Mouse (Mus musculus): Measurements from ENCODE around the gene Anapc2.

The Anapc2 gene

DNA sequence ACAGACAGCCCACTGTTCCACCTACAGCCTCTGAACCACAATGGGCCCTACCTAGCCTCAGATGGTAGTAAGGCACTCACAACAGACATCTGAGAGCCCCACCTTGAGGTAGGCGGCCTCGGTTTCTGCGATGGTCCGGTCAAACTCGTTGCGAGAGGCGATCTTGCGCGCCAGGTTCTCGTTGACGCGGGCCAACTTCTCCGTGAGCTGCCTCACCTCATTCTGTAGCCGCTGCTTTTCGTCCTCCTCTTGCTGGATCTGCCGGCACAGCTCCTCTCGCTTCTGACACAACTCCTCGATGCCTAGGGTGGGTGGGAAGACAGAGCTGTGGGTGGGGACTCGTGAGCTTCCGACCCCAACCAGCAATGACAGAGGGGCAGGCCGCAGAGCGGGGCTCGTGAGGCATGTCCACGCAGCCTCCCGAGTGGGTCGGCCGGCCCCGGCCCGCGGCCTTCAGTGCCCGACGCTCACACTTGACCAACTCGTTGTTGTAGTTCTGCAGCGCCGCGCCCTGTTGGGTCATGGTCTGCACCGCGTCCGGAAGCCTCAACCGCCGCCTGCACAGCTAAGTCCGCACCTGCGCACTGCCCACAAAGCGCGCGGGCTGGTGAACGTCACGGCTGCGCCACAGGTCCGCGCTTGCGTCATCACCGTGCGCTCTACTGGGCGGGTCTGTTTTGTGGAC lies at the start of gene Anapc2, which contains the start of gene Ssna1:
Gene Anapc2, plus strand, starts transcription at position 652 of the 685 bp plus-strand sequence.
Gene Ssna1, minus strand, starts transcription at position 612 of the 685 bp plus-strand sequence.
- DNase-seq: peak; percentile 99

DNA sequence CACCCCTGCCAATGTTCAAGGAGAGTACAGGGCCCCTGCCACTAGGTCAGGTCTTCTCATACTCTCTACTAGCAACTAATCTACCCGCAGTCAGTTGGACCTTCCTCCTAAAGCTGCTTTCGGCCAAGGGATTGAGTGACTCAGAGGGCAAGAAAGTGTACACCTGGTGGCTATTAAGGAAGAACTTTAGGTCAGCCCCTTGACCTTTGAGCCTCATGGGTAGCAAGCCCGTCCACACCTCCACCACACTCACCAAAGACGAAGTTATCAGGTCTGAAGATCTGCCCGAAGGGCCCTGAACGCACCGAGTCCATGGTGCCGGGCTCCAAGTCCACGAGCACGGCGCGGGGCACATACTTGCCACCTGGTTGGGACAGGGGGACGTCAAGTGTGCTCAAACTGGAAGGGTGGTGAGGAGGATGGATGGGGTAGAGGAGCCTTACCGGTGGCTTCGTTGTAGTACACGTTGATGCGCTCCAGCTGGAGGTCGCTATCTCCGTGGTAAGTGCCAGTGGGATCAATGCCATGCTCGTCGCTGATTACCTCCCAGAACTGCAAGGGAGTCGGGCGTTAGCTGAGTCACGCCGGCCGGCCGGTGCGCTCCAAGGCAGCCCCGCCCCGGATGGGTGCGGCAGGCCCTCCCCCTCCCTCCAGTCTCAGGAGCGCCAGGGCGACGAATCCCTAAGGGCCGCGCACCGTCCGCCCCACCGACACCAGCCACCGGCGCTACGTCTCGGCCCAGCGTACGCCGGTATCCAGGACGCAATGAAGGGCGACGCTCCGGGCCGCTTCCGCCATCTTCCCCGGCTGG lies 48.4 kb upstream of the Anapc2 start:
- DNase-seq: peak in 1 of 2 experiments; percentile 85

DNA sequence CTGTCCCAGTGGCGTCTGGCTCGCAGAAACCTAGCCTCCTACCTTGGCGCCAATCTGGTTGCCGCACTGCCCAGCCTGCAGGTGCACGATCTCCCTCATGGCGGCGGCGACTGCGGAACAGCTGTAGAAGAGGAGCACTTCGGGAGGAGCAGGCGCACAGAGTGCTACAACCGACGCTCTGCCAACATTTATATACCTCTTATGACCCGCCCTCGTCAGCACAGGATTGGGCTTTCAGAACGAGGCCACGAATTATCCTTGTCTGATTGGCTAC lies 47.8 kb upstream of the Anapc2 start, which contains the start of gene Tubb4b:
Gene Tubb4b, minus strand, starts transcription at position 211 of the 274 bp plus-strand sequence.
- DNase-seq: no peak

DNA sequence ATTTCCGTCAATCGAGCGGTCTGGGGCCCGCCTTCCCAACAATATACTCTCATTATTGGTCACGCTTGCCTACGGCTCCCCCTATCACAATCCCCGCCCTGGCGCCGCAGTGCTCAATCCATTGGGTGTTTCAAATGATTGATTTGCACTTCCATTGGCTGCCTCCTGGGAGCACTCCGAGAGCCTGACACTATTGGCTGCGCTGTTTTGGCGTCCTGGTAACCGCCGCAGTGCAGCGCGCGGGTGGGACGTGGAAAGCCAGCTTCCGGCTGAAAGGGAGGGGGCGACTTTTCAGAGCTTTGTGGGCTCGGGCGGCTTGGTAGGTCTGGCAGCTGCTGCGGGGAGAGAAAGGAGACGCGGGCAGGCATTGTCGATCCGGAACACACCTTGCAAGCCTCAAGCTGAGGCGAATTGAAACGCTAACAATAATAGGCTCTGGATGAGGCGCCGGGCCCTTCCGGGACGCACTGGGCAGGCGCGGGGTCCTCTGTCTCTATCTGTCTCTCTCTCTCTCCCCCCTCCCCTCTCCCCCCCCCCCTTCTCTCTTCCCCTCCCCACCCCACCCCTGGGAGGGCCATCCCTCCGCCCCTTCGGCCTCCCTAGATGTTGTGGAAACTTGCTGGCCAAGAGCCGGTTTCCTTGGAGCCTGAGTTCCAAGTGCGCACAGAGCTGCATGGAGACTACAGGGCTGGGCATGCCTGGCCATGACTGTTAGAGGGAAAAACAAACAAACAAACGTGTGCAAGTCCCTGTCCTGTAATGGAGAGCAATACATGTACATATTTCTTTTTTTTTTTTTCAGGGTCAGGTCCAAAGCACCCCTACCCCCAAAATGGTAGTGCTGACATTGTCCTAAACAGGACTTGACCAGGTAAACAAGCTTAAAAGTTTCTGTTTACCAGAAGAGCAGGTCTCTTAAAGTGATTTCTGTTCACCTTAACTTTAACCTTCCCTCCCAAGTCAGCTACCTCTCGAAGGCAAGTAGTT lies 47.2 kb upstream of the Anapc2 start:
- DNase-seq: peak; percentile 96 to 97

DNA sequence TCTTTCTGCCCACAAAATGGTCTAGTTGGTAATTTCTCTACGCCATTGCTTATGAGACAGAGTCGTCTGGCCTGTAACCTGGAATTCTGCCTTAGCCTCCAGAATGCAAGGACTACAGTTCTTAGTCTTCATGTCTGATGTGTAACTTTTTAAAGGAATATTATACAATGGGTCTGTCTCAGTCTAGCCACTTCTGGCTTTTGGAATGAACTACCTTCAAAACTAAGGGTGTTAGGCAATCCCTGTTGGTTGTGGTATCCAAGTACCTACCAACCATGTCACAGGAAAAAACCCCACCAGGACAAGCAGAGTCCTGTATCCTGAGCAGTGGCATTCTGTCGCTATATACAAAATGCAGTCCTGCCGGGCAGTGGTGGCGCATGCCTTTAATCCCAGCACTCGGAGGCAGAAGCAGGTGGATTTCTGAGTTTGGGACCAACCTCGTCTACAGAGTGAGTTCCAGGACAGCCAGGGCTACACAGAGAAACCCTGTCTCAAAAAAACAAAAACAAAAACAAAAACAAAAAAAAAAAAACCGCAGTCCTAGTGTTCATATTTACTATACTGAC lies 46.4 kb upstream of the Anapc2 start:
- peak in 1 of 2 experiments; percentile 4 for DNase-seq

DNA sequence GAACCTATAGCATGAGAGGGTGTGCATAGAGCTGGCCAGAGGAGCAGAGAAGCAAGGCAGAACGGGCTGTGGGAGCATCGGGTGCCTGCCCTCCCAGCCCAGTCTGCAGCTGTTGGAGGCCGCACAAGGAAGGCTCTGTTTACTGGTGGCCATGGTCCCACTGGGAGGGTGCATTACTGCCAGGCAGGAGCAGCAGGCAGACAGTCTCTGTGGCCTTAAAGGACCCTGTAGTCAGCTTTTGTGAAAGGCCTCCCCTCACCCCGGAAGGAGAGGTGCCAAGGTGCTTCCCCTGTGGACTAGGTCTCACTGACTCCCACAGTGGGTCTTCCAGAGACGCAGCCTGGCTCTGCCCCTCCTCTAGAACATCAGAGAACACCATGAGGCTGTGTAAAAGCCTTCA lies 45.4 kb upstream of the Anapc2 start:
- DNase-seq: peak in 1 of 2 experiments; percentile 50

DNA sequence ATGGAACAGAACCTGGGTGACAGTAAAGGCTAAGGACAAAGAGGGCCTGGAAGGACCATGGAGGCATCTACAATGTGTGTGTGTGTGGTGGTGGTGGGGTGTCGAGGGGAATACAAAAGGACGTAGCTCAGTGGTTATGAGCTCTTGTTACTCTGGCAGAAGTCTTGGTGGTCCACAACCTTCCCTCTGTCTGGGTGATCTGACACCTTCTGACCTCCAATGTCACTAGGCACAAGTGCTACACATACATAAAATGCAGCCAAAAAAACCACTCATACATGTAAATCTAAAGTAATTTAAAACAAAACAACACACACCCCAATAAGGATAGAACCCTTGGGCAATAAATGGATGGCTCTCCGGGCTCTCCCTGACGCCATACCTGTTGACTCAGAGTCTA lies 44.9 kb upstream of the Anapc2 start:
- peak in 1 of 2 experiments; percentile 12 for DNase-seq

DNA sequence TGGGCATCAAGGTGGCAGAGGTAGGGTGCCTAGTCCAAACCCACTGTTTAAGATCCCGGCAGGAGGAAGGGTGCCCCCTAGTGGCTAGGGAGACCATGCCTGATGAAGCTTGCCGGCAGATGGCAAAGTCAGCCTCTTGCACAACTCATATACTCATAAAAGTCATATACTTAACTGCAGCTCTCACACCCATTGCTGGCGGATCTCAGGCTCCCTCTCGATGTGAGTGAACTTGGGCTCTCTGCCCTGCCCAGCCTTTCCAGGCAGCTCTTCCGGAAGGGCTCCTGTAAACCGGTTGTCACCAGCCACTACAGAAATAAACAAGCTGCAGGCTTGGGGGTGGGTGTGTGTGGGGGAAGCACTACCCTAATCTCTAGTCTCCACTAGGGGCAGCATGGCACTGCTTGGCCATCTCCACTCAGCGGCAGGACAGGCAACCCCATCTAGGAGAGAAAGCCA lies 43.8 kb upstream of the Anapc2 start:
- peak; percentile 85 to 90 for DNase-seq

DNA sequence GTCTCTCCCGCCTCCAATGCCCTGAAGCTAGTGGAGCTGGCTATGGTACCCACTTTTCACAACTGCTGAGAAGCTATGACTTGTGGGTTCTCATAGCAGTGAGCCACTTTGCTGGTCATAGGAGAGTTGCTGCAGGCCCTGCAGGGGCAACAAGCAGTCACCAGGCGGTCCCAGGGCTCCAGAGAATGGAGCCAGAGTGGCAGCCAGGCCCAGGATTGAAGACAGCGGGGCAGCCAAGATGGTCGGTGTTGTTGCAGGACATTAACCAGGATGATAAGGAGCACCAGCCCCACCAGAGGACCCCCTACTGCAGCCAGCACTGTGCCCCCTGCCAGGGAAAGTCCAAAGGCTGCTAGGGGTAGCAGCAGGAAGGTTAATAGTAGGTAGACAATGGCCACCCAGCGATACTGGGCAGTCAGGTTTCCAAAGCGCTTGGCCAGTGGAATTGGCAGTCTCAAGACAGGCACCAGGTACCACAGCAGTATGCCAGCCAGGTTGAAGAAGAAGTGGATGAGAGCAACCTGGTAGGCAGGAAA lies 43.2 kb upstream of the Anapc2 start:
- DNase-seq: peak in 1 of 2 experiments; percentile 33

DNA sequence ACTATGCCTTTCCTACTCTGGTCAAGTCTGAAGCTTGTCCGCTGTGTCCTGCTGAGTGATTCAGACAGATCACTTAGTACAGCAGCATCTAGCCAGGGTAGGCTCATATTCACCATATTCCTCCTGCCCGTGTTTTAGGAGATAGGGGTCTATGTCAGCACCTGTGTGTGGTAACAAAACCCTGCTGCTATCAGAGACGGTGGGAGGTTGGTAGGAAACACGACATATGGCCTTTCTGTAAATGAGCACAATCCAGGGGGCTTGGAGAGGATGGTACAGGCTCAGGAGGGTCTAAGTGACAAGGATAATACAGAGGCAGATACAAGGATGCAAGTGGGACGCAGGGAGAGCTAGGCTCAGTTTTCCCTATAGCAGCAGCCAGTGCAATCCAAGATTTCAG lies 42.7 kb upstream of the Anapc2 start:
- no peak for DNase-seq

DNA sequence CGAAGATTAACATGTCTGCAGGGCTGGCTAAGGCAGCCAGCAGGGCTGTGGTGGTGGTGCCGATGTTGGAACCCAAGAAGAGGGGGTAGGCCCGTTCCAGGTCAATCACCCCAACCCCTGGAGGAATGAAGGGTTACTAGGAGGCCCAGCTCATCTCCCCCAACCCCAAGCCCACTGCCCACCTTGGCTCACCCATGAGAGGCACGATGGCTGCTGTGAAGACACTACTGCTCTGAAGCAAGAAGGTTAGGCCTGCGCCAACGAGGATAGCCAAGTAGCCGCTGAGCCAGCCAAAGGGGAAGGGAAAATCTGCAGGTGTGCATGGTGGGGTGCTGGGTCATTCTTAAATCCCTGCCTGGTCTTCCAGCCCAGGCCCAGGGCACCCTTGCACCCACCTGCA lies 41.7 kb upstream of the Anapc2 start:
- peak in 1 of 2 experiments; percentile 12 for DNase-seq

DNA sequence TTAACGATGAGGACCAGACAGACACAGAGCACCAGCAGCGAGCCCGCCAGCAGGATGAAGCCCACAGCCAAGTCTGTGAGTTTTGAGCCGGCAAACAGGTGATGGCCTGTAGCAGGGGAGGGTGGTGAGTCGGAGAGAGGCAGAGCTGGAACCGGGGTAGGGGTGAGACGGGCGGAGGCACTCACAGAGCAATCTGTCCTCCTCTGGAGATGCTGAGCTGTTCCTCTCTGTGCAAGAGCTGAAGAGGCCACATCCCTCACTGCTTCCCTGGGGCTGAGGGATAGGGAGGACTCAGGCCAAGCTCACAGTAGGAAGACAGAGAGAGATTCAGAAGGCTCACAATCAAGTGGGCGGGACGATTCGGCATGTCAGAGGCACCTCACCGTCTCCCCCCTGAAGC lies 41.2 kb upstream of the Anapc2 start:
- DNase-seq: no peak

DNA sequence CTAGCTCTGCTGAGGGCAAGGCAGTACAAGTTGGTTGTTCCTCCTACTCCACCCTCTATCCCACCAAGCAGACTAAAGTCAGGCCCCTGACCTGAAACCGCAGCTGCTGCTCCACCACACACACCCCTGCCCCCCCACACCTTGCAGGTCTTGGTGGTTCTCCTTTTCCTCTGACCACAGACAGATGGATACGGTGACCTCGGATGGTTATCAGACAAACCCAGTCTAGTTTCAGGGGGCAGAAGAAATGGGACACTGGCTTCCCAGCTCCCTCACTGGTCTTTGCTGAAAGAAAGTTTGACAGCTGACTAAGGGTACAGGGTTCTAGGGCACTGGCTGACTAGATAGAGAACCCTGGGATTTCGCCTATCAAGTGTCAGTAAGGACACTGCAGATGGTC lies 38.9 kb upstream of the Anapc2 start:
- peak in 1 of 2 experiments; percentile 8 for DNase-seq

DNA sequence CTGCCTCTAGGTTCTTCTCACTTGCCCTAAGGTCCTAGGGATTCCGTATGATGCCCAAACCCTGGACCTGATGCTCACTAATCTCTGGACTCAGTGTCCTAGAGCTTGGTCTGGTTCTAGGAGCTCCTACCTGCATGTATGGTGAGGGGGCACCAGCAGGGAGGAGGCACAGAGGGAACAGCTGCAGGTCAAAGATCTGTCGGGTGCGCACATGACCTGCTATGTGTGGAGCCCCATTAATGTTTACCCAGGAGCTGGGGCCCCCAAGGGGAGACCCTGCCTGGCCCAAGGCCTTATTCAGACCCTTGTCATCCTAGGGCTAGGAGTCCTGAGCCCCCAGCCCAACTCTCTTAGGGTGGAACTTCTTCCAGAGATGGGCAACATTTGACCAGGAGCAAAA lies 38.2 kb upstream of the Anapc2 start, which contains the start of gene Slc34a3:
Gene Slc34a3, minus strand, starts transcription at position 315 of the 400 bp plus-strand sequence.
- DNase-seq: peak in 1 of 2 experiments; percentile 2

DNA sequence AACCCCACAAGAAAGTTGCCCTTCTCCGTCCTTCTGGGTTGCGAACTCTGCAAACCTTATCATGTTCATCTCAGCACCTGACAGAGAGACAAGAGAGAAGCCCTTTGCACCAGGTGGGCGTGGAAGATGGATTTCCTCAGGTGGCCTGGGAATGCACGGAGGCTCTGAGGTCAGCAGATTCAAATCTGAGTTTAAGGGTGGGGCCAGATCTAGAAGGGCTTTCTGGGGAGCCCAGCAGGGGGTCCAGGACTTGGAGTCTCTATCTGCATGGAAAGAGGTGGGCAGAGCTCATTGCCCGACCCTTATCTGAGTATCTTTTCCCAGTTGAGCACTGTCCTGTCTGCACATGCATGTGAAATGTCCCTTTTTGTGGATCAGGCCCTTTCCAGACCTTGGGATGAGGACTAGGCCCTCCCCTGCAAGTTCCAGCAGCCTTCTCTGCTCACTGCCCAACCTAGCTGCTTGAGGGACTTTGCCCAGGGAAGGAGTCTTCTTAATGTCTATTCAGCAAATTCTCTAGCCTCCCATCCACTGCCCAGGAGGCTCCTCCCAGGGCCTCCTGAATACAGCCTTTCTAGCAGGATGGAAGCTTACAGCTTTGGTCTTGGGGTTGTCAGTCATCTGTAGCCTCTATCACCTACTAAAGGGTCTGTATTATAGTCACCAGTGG lies 37.6 kb upstream of the Anapc2 start:
- peak in 1 of 2 experiments; percentile 17 for DNase-seq

DNA sequence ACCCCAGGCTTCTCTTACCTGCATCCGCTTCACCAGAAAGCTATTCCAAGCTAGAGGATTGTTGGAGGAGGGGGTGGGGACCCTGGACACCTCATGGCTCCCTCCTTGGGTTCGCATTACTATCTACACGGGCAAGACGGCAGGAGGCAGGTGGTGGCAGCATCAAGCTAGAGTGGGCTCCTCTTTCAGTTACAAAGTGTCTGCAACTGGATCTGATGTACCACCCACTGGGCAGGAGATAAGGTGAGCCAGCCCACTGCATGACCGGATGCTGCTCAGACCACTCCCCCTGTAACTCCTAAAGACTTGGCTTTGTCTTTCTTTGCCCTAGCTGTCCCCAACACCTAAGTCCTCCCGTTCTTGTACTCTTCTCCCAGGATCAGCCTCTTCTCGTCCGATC lies 35.7 kb upstream of the Anapc2 start, which contains the start of gene Rnf224:
Gene Rnf224, minus strand, starts transcription at position 174 of the 400 bp plus-strand sequence.
- peak in 1 of 2 experiments; percentile 3 for DNase-seq

DNA sequence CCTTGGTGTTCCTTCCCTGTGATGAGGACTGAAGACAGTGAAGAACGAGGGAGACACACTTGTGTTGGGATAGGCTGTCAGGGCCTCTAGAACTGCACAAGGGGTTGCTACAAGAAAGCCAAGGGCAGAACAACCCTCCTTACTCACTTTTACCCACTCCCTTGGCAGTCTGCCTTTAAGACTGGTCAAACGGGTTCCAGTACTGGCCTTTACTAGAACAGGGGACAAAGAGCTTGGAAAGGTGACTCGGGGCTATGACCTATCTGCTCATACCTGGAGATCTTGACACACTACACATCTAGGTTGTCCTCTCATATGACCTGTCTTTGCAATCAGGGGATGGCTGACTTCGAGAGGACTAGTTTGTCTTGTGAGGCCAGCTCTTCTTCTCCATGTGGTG lies 34.8 kb upstream of the Anapc2 start:
- no peak for DNase-seq

DNA sequence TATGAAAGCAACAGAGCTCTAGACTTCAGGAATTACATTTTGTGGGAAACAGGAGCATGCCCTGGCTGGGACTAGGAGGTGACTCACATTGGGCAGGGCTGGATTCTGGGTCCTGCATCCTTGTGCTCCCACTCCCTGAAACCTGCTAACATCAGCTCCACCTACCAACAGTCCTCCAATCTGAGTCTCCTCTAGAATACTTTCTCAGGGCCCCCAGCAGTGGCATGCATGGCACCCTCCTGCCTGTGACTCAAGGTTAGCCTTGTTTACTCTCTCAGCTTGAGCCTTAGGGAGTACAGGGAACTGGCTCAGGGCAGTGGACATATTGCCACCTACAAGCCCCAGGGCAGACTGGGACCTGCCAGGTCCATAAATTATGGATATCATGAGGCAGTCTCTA lies 34.2 kb upstream of the Anapc2 start:
- no peak for DNase-seq

DNA sequence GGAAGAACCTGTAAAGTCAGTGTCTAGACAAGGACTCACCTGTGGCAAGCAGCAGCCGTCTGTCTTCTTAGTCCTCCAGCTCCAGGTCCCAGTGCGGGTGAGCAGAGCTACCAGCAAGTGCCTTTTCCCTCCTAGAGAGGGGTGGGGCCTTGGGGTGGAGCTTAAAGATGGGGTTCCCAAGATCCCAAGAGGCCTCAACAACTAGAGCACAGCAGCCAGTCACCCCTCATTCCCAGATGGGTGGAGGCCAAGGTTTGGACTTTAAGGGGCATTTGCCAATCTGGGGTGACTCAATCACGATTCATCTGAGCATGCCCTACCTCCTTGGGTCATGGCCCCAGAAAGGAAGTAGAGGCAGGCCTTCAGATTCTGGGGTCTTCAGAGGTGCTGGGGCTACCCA lies 32.5 kb upstream of the Anapc2 start:
- peak in 1 of 2 experiments; percentile 12 for DNase-seq

DNA sequence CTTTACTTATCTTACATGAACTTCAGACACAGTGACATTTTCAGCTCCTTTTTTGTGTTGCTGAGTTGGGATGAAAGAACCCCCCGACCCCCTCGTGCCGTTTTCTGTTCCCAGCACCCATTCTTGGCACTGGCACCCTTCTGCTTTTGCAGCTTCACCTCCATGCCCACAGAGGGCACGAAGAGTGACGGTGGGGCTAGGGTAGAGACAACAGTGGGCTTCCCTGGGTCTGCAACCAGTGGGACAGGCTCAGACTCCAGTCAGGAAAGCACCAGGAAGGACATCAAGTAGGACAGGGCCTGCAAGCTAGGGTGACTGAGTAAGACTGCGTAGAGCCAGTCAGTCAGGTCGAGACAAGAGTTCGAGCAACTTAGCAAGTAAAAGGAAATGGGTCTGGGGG lies 32.0 kb upstream of the Anapc2 start:
- DNase-seq: no peak

DNA sequence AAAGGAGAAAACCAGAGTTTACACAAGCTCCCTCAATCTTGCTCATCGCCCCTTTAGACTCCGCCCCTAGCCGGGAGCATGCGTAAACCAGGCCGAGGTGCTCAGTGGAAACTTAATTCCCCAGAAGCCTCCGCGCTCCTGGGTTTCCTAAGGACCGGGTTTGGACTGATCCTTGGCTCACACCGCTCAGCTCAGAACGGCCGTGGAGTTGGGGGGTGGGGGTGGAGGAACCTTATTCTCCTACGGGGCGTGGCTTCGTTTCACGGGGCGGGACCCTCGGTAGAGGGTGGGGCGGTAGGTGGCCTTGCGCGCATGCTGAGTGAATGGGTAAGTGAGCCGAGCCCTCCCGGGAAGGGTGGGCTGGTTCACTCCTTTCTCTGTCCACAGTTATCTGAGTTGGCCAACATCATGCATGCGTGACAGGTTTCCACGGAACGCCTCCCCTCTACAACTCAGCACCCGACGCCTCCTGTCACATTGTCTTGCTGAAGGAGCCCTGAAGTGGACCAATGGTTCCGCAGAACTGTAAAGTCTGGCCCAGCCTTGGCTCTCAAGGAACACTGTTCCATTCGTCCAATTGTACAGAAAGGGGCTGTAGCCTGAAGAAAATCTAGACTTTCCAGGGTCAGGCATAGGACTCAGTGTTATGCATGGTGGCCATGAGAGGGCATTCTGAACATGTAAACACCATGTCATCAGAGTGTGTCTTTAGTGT lies 31.4 kb upstream of the Anapc2 start:
- peak; percentile 73 to 82 for DNase-seq

Data from cerebellum, postnatal 25 days (tissue).